Mouse (Mus musculus): ENCODE measurements around the gene Grid2.
A peak's percentile ranks its signal among the peaks of the same experiment; 100 is the strongest.

The Grid2 gene

DNA sequence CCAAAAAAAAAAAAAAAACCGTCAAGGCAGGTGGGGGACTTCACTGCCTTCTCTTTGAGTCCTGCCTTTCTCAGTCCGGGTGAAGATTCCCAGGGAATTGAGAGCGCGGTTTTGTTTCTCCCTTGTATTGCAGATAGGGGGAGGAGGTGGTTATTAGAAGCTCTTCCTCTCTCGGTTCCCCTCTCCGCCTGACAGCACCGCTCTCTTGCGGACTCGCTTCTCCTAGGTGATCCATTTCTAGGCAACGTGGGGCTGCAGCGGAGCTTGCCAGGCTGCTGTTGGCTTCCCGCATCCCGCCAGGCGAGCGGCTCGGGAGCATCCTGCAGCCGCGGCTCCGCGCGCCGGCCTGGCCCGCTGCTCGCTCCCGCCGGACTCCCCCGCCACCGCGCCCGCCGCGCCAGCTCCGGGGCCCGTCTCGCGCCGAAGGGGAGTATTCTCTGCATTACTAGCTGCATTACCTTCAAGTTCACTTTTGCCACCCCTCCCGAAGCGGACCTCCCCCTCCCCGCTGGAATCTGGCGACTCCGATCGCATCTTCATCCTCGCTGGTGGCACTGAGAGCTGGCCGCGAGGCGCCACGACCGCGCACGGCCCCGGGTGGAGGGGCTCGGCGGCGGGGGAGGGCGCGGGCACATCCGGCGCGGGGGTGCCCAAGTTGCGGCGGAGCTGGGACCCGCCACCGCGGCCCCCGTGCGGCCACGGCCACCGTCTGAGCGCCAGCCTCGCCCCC lies at the start of gene Grid2:
Gene Grid2 (plus strand): TSS at position 51 of the 730 bp plus-strand sequence.
- DNase-seq (ENCODE audit: low read depth, low spot score): peak; percentile 64

GRCm38 (mm10) chr6:63250738-63251137 lies 4.9 kb upstream of the Grid2 start:
- no peak for DNase-seq (ENCODE audit: low read depth, low spot score)

- peak; percentile 53 for DNase-seq (ENCODE audit: low read depth, low spot score)
Measured at GRCm38 (mm10) chr6:63256556-63257405, 1.1 kb downstream of the Grid2 start.

- DNase-seq (ENCODE audit: low read depth, low spot score): peak; percentile 66
Measured at GRCm38 (mm10) chr6:63257406-63257845, 1.8 kb downstream of the Grid2 start.

- DNase-seq (ENCODE audit: low read depth, low spot score): peak; percentile 17
Measured at GRCm38 (mm10) chr6:63257876-63258275, 2.2 kb downstream of the Grid2 start.

GRCm38 (mm10) chr6:63259764-63260163 lies 4.1 kb downstream of the Grid2 start:
- DNase-seq (ENCODE audit: low read depth, low spot score): no peak

DNA sequence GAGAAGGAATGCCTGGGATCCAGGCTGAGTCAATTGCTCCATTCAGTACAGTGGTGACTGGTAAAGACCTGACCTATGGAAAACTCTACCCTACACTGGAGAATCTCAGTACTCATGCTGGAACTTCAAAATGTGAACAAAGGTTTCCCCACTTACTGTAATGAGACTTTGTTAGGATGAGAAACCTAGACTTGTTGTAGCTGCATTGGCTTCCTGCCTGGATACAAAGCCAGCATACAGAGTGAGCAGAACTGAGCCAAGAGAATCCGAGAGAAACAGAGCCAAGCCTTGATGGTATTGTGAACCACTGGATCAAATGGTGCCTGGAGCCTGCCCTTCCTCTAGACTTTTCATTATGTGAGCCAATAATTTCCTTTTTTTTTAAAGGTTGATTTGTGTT lies 28.7 kb downstream of the Grid2 start:
- DNase-seq (ENCODE audit: low read depth, low spot score): no peak

DNA sequence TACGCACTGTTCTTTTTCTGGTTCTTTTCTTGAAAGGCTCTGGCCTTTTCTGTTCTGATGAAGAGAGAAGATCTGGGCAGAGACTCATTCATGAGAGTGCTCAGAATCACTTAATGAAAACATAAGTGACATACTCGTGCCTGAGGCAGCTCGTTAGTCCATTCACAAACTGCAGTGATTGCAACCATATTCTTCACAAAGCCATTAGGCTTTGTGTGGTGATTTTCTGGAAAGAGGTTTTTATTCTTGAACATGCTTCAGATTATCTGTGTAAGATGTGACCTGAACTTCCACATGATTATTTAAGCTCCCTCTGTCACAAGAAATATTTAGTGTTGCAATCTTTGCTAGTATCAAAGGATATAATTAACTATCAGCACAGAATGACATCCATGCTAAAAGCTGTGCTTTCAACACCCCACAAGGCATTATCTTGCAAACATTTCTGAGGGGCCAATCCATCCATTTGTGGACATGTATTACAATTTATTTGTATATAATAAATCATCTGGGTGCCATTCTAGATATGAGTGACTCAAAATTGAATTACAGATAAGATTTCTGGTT lies 86.8 kb downstream of the Grid2 start:
- no peak for DNase-seq (ENCODE audit: low read depth, low spot score)

DNA sequence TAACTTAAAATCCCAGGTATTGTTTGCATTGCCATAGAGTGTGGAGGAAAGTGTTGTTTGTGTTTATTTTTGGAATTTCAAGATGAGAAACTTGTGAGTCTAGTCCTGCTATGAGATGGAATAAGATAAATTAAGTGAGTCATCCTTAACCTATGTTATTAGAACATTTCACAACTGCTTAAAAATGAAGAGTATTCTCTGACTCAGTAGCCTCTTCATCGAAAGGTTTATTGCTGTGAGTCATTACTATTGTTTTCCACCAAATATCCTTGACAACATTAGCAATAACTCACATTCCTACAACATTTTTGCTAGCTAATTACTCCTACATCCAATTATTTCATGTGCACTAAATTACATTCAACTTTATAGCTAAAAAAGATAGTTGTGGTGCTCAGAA lies 91.3 kb downstream of the Grid2 start:
- no peak for DNase-seq (ENCODE audit: low read depth, low spot score)

GRCm38 (mm10) chr6:63381061-63381611 lies 125.5 kb downstream of the Grid2 start:
- peak; percentile 38 for DNase-seq (ENCODE audit: low read depth, low spot score)

- no peak for DNase-seq (ENCODE audit: low read depth, low spot score)
Measured at GRCm38 (mm10) chr6:63401698-63402097, 146.0 kb downstream of the Grid2 start.

GRCm38 (mm10) chr6:63417534-63417933 lies 161.9 kb downstream of the Grid2 start:
- DNase-seq (ENCODE audit: low read depth, low spot score): no peak

- DNase-seq (ENCODE audit: low read depth, low spot score): no peak
Measured at GRCm38 (mm10) chr6:63432751-63433150, 177.1 kb downstream of the Grid2 start.

GRCm38 (mm10) chr6:63448175-63448574 lies 192.5 kb downstream of the Grid2 start:
- no peak for DNase-seq (ENCODE audit: low read depth, low spot score)

DNA sequence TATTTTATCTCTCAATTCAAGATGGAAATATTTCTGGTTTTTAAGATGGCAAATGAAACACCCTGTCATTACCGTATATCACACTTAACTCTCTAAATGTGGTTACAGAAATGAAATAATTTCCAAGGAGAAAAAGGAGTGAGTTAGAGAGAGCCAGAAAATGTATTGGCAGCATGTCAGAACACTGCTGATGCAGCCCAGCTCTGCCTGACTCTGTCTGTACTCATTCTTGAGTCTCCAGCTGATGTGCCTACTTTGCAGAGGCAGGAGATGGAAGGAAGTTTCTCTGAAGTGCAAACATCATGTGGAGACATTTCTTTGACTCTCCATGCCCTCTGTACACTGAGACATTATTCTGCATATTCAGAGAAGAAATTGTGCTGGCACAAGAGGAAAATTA lies 226.5 kb downstream of the Grid2 start:
- DNase-seq (ENCODE audit: low read depth, low spot score): no peak

GRCm38 (mm10) chr6:63515016-63515415 lies 259.3 kb downstream of the Grid2 start:
- DNase-seq (ENCODE audit: low read depth, low spot score): no peak

- DNase-seq (ENCODE audit: low read depth, low spot score): no peak
Measured at GRCm38 (mm10) chr6:63515957-63516356, 260.3 kb downstream of the Grid2 start.

DNA sequence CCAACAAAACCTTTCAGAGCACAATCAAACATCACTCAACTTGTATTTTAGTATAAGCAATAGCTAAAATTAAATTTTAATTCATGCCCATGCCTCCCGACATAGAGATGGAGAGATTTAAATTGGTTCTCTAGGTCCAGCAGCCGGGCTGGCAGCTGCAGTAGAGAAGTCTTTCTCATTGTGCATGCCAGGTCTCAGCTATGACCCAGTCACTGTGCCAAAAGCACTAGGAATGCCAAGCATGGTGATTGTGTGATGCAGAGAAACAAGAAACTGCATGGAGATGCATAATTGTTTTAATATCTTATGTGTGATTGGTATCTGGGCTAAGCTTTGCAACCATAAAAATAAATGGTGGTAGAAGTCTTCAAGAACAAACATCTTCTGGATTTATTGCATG lies 276.1 kb downstream of the Grid2 start:
- no peak for DNase-seq (ENCODE audit: low read depth, low spot score)

GRCm38 (mm10) chr6:63532901-63533300 lies 277.2 kb downstream of the Grid2 start:
- no peak for DNase-seq (ENCODE audit: low read depth, low spot score)

- DNase-seq (ENCODE audit: low read depth, low spot score): no peak
Measured at GRCm38 (mm10) chr6:63547741-63548140, 292.1 kb downstream of the Grid2 start.

DNA sequence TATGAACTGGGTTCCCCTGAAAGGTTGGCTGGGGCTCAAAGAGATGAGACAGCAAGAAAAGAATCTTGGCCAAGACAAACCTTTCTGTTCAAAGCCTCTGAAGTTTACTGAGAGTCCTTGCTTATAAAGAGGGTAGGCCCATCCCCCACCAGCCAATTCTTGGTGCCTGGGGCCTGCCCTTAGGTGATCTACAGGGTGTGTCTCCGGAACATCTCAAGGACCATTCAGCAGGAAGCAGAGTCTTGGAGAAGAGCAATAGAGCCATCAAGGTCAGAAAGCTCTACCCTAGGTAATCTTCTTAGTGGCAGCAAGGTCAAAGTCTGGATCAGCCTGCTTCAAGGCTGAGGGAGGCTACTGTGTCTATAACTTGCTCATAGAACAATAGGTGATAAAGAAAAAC lies 313.1 kb downstream of the Grid2 start:
- peak; percentile 80 for DNase-seq (ENCODE audit: low read depth, low spot score)

GRCm38 (mm10) chr6:63590681-63591080 lies 335.0 kb downstream of the Grid2 start:
- DNase-seq (ENCODE audit: low read depth, low spot score): no peak

All from ES-CJ7 (cell line).